Mouse (Mus musculus): Measurements from ENCODE around the gene Echdc3.

The Echdc3 gene

DNA sequence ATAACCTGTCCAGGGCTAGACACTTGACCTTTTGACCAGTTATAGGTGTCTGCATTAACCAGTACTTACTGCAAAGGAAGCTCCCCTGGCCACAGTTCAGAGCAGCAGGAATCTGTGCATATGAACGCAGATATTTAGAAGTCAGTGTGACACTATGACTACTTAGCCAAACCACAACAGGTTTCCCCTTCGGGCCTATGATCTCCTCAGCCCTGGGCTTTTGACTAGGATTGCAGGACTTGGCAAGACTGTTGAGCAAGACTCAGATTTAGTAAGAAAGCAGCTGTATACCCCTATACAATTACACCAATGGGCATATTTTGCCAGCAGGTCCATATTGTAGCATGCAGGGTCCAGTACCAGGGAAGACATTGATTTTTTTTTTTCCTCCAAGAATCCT is 44.3 kb downstream of the Echdc3 start:
- no peak for DNase-seq (ENCODE audit: extremely low spot score)

DNA sequence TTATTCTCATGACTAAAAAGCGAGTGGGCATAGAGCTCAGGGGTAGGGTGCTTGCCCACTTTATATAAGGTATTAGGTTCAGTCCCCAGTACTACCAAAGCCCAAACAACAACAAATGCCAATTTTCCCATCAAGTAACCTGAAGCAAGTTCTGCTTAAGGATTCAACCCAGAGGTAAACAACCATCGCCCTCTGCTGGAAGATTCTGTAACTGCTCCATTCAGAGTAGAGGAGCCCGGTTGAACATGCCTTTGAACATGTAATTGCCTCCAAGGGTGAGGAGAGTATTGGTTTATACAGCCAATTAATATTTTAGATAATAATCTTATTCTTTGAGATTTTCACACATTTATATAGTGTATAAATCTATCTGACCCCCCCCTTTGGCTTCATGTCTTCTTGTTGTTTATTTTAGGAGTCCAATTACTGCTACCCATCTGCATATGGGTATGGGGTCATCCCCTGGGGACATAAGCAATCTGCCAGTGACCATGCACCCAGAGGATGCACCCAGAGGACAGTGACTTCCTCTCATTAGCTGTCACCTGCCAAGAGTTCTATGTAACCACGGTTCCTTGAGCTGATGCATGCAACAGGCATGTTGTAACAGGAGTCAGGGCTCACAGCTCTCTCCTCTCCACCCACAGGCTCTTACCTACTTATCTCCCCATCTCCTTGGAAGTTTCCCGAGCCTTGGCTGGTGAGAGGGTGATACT is 44.8 kb downstream of the Echdc3 start:
- peak; percentile 76 for DNase-seq (ENCODE audit: extremely low spot score)

DNA sequence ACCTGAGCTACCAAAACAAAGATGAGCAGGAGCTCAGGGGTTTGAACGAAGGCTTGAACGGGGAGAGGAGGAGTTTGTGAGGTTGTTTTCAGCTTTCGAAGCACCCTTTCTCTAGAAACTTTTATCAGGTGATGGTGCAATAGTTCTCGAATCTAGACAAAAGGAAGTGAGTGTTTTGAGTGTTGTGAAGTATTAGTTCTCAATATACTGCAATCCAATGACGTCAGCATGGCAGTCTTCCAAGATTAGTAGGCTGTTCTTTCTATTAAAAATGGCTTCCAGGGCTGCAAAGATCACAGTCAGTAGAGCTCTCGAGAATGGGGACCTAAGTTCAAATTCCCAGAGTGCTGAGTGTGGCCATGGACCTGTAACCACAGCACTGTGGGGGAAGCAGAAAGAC is 47.1 kb downstream of the Echdc3 start:
- no peak for DNase-seq (ENCODE audit: extremely low spot score)

DNA sequence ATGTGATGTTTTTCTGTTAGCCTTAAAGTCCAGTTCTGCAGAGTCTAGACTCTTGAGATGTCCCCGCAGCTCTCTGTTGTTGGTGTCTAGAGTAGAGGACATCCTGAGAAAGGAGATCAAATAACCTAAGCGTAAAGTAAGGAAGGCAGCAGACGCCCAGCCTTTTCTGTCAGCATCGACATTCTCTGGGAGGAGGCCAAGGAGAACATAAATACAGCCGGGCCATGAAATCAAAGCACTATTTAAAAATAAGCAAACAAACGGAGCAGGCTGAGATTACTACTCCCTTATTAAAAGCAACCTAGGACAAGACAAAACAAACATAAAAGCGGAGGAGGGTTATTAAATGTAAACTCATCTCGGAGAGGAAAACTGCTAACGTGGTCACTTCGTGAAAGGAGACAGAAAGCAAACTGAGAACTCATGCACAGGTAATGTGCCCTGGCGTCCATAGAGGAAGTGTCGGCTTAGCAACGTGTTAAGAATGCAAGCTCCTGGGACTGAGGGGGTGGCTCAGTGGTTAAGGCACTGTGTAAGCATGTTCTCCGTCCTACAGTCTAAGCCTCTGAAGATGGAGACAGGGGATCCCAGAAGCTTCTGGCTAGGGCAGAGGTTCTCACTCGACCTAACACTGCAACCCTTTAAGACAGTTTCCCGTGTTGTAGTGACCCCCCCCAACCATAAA is 48.1 kb downstream of the Echdc3 start:
- DNase-seq (ENCODE audit: extremely low spot score): no peak

DNA sequence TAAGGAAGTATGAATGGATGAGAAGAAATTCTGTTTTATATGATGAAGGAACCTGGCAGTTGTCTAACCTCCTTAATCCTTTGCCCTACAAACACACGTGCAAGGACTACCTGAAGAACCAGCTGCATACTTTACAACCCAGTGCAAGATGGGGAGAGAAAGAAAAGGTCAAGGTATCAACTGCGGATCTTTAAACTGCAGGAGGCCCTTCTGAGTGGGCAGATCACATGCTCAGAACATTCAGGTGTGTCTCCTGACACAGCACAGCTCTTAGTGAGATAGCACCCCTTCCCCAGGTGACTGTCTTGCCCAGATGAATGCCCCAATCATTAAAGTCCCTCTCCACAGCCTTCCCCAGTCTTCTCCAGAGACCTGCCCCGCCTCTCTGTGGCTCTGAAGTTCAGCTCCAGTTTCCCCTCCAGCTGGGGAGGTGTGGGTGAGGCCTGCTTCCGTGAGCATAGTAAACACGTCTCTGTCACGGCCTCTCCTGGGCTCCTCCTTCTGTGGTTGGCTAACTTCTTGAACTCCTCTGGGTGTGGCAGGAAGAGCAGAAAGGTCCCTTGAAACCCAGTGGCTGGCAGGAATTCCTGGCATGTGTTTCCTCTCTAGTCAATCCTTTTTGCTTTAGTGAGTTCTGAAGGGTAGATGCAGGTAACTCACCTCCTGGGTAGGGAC is 50.3 kb downstream of the Echdc3 start:
- DNase-seq (ENCODE audit: extremely low spot score): no peak

DNA sequence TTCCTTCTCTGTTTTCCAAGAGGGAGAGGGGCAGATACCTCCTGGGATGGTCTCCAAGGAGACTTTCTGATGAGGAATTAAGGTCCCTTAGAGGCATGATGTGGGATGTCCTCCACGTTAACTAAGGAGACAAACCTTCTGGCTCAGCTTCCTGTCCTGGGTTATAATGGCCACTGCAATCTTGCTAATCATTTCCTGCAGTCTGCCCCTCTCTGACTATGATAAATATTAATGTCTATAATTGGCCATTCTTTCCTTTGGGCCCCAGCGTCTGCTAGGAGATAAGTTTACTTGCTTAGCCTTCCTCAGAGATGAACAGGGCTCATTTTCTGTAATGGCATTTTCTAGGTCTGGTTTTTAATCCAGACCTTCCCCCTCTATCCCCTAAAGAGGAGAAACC is 53.1 kb downstream of the Echdc3 start:
- no peak for DNase-seq (ENCODE audit: extremely low spot score)

DNA sequence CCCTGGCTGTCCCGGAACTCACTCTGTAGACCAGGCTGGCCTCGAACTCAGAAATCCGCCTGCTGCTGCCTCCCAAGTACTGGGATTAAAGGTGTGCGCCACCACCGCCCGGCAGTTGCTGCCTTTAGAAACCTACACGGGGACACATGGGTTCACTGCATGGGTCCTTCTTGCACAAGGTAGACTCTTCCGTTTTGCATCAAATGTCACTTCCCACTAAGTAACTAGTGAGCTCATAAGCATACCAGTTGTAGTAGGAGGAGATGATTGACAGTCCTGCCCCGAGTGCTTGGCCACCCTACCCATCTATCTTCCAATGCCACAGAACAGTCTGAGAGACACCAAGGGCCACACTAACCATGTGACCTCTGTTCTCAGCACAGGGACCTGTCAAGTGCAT is 53.6 kb downstream of the Echdc3 start:
- DNase-seq (ENCODE audit: extremely low spot score): no peak

DNA sequence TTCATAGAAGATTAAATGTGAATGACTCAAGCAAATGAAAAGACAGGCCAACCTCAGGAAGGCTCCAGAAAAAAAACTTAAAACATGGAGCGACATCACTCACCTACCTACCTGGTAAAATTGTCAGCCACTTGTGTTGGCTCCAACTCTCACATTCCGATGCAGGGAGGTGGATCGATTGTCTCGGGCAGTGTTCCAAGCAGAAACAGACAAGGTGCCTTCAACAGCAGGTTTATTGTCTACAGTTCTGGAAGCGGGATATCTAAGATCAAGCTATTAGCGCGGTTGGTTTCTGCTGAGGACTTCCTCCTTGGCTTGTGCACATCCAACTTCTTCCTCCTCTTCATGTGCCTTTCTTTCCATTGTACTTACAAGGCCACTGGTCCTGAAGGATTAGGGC is 55.2 kb downstream of the Echdc3 start:
- no peak for DNase-seq (ENCODE audit: extremely low spot score)

DNA sequence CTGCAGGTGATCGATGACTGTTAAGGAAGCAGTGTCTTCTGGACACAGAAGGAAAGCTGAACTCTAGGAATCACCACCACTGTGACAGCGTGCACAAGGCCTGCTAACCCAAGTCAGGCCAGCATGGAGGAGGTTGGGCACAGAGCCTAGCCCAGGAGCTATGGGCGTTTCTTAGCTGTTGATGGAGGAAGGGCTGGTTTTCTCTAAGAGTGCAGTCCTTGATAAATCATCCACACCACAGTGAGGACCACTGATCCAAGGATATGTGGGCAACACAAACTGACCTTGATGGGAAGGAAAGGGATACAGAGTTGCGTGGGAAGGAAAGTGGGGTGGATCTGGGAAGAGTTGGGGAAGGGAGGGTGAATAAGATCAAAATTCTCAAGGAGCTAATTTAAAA is 55.6 kb downstream of the Echdc3 start:
- no peak for DNase-seq (ENCODE audit: extremely low spot score)

DNA sequence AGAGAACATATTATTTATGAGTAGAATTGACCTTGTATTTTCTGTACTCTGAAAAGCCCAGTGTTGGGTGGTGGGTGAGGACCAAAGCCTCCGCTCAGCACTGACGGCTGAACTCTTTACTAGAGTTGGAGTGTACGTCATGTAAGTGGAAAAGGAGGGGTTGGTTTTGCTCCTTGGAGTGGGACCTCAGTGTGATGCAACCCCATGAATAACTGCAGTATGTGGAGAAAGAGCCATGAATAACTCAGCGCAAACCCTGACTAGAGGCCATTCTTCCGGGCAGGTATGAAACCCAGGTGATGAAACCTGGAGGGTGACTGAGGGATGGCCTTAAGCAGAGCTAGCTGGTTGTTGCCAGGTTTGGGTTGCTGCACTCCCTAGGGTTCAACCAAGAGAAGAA is 63.0 kb downstream of the Echdc3 start:
- no peak for DNase-seq (ENCODE audit: extremely low spot score)

DNA sequence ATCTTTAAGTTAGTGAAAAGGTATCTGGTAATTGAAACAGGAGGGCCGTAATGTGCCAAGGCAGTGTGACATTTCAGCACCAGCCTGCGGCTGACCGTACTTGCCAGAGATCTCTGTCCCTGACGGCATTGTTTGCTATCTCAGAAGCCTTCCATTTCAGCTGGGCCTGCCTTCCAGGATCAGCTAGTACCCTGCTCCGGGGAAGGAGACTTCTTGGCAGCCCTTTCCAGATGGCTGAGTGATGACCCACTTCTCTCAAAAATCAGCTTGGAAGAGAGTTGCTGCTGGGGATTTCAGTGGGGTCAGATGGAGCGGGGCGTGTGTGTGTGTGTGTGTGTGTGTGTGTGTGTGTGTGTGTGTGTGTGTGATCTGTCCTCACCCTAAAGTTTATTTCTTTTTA is 65.9 kb downstream of the Echdc3 start:
- DNase-seq (ENCODE audit: extremely low spot score): no peak

DNA sequence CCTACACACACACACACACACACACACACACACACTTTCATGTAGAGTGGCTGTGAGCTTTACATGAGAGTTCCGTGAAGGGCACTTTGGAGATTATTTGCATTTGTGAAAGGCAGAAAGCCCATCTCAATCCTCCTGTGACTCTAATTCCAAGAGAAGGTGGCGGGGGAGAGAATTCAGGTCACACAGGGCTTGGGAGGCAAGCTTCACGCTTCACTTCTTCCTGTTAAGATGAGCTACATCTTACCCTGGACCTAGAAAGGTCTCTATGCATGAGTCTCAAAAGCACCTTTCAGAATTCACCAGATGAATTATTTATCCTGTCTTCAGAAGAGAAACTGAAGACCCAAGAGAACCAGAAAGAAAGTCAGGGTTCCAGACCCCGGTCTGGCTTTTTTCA is 66.6 kb downstream of the Echdc3 start:
- DNase-seq (ENCODE audit: extremely low spot score): no peak

DNA sequence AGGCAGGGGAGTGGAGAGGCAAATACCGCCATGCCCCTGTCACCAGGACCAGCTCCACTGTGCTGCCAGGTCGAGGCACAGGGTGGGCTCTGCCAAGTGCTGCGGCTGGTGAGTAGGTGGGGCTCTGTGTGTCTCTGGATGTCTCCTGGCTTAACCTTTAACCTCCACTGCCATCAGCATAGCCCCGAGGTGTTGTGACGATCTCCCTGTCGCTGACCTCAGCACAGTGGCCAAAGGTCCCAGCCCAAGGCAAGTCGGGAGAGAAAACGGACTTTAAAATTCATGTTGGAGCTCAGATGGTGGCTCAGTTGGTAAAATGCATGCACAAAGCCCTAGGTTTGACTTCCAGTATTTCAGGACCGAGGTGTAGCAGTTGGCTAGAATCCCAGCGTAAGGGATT is 67.2 kb downstream of the Echdc3 start:
- DNase-seq (ENCODE audit: extremely low spot score): no peak

DNA sequence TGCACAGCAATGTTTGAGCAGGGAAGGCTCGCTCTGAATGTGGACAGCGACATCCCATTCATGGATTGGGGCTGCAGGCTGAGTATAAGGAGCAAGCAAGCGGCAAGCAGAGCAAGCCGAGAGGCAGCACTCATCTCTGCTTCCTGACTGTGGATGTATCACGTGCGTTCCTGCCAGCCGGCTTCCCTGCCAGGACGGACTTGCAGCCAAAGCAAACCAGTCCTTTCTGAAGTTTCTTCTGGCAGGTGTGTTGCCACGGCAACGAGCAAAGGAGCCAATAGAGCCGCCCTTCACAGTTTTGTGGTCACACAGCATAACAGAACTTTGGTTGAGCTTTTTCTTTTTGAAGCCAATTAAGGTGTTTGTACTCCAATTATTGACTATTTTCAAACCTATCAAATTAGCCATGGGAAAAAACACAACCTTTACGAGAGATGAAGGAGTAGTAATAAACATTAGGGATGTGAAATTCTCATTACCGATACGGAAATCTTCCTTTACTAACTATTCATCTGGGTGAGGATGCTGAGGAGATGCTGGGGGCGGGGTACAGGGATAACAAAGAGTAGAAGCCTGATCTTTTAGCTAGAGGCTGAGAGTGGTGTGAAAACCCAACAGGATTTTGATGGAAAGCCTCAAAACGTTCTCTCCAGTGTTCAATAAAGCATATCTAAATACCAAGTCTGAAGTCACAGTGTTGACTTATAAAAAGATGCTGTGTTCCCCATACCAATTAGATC is 69.7 kb downstream of the Echdc3 start:
- DNase-seq (ENCODE audit: extremely low spot score): no peak

DNA sequence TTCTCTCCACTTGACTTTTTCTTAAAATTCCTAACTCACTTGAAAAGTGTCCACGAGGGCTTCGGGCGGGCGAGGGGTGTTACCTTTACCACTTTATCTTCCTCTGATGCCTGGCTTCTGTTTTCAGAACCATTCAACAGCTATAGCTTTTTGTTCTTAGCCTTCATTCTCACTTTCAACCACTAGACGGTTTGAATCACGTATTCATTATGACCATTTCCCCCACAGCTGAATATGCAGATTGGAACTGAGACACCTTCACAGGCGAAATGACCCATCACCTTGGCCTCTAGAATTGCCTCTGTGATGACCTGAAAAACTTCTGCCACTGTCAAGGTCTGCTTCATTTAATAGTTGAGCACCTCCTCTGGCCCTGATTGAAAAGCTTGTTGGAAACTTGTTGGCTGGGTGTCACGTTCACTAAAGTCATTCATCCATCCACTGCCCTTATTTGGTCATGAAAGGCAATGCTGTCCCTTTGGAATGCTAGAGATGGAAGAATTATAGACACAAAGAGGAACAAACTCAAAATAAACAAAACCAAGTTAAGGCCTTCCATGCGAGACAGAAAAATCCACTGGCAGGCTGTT is 72.2 kb downstream of the Echdc3 start:
- no peak for DNase-seq (ENCODE audit: extremely low spot score)
